Mouse (Mus musculus) stomach, embryonic 16.5 days (tissue): ENCODE results near the gene Fads3. TPM values are rescaled to one million over a fixed set of nuclear protein-coding genes. Genes with fewer than 3 reads are reported as not detected.
A peak's percentile ranks its signal among the peaks of the same experiment; 100 is the strongest.

Source experiments
- ATAC-seq: fragments of 200-750 bp; cut with Nextera tagmentation; 2 replicates; pipeline ENCODE4 v1.8.0; 2017; ENCODE audit warnings: moderate number of reproducible peaks, moderate TSS enrichment; ENCODE audit not compliant: insufficient read depth, low FRiP score
- H3K27ac ChIP-seq: fragments of 300-500 bp; sonication (generic); 2 replicates; pipeline ENCODE4 v1.5.1; 2014; ENCODE audit warnings: low read length
- H3K27me3 ChIP-seq: fragments of 300-500 bp; sonication (generic); 2 replicates; pipeline ENCODE4 v1.6.1; 2014; ENCODE audit warnings: low read length, control low read depth, mixed read lengths; ENCODE audit not compliant: control insufficient read depth, insufficient read depth
- H3K36me3 ChIP-seq: fragments of 300-500 bp; sonication (generic); 2 replicates; pipeline ENCODE4 v1.6.1; 2014; ENCODE audit warnings: low read length; ENCODE audit not compliant: control insufficient read depth, insufficient read depth
- H3K4me1 ChIP-seq: fragments of 300-500 bp; sonication (generic); 2 replicates; pipeline ENCODE4 v1.6.1; 2014; ENCODE audit warnings: low read length, control low read depth, mixed read lengths; ENCODE audit not compliant: control insufficient read depth, insufficient read depth
- H3K4me2 ChIP-seq: fragments of 300-500 bp; sonication (generic); 2 replicates; pipeline ENCODE4 v1.6.1; 2014; ENCODE audit warnings: low read depth, low read length, mixed read lengths
- H3K4me3 ChIP-seq: fragments of 300-500 bp; sonication (generic); replicated peaks from 2 replicates; pipeline ENCODE4 v1.5.1; 2014; ENCODE audit warnings: mild to moderate bottlenecking, low read length
- H3K9ac ChIP-seq: fragments of 300-500 bp; sonication (generic); 2 replicates; pipeline ENCODE4 v1.6.1; 2014; ENCODE audit warnings: low read length
- H3K9me3 ChIP-seq: fragments of 300-500 bp; sonication (generic); replicated peaks from 2 replicates; pipeline ENCODE4 v1.6.1; 2016; ENCODE audit warnings: low read length, control low read depth; ENCODE audit not compliant: control insufficient read depth
- WGBS: fragments of 180-500 bp; shearing (Covaris S2); extraction: QIAGEN DNeasy Blood & Tissue Kit; methylation state at CpG from one replicate; pipeline ENCODE4 v1.1.7; 2014; 5-methylcytosine and 5-hydroxymethylcytosine counted together
- polyA plus RNA-seq: library from polyadenylated mRNA; unstranded; fragments of >200 nt; fragmentation: Nextera tagmentation; extraction: Ambion mirVana; gene quantifications from 2 replicates; pipeline ENCODE4 v1.2.1, GENCODE M21; 2015

Fads3 gene
- polyA plus RNA-seq, 1 experiment from 2014 or later = 22.5 TPM

GRCm38 (mm10) chr19:10054361-10055075, 13.1 kb downstream of the Fads3 start:
- Histone ChIP-seq H3K27ac (no peak overlapping the region), H3K36me3 (peaks cover 5% of the 10 kb centered on the region), H3K4me1 (peaks cover 6% of the 10 kb centered on the region), H3K4me3 (no peak overlapping the region), H3K4me2 (no peak overlapping the region), H3K9ac (no peak overlapping the region), H3K27me3 (no peaks in the 10 kb centered on the region), H3K9me3 (no peaks in the 10 kb centered on the region)
- 83% methylated on average over 6 of the region's 6 CpGs for WGBS
- peak; percentile 20; the same call in 1 of the 2 replicates for ATAC-seq

- Histone ChIP-seq H3K9ac (no peak overlapping the region), H3K4me2 (no peak overlapping the region), H3K27ac (no peak overlapping the region), H3K27me3 (no peaks in the 10 kb centered on the region), H3K4me3 (no peak overlapping the region), H3K36me3 (peaks cover 5% of the 10 kb centered on the region), H3K9me3 (no peaks in the 10 kb centered on the region), H3K4me1 (peaks cover 3% of the 10 kb centered on the region)
- ATAC-seq = no peak
- 67% methylated on average over 3 of the region's 3 CpGs for WGBS
These were observed 13.9 kb downstream of the Fads3 start for GRCm38 (mm10) chr19:10055261-10055660.

GRCm38 (mm10) chr19:10055783-10056660, 14.7 kb downstream of the Fads3 start:
- H3K4me1 ChIP-seq = peaks cover 8% of the 10 kb centered on the region
- H3K9me3 ChIP-seq = no peaks in the 10 kb centered on the region
- H3K27ac ChIP-seq = no peak overlapping the region
- H3K4me2 ChIP-seq = no peak overlapping the region
- H3K4me3 ChIP-seq = no peak overlapping the region
- H3K27me3 ChIP-seq = no peaks in the 10 kb centered on the region
- 81% methylated on average over 22 of the region's 22 CpGs for WGBS
- peaks cover 5% of the 10 kb centered on the region for H3K36me3 ChIP-seq
- ATAC-seq = no peak
- no peak overlapping the region for H3K9ac ChIP-seq

GRCm38 (mm10) chr19:10056686-10057085, 15.3 kb downstream of the Fads3 start:
- Histone ChIP-seq H3K36me3 (peaks cover 5% of the 10 kb centered on the region), H3K4me1 (peaks cover 12% of the 10 kb centered on the region), H3K4me3 (no peak overlapping the region), H3K9ac (no peak overlapping the region), H3K27ac (no peak overlapping the region), H3K27me3 (no peaks in the 10 kb centered on the region), H3K4me2 (no peak overlapping the region), H3K9me3 (no peaks in the 10 kb centered on the region)
- 75% methylated on average over 3 of the region's 3 CpGs for WGBS
- ATAC-seq = no peak

GRCm38 (mm10) chr19:10057486-10058351, 16.4 kb downstream of the Fads3 start:
- no peak overlapping the region for H3K9ac ChIP-seq
- peaks cover 5% of the 10 kb centered on the region for H3K36me3 ChIP-seq
- WGBS = 47% methylated on average over 11 of the region's 11 CpGs
- no peak for ATAC-seq
- H3K9me3 ChIP-seq = no peaks in the 10 kb centered on the region
- H3K4me3 ChIP-seq = no peak overlapping the region
- peaks cover 12% of the 10 kb centered on the region for H3K4me1 ChIP-seq
- no peak overlapping the region for H3K4me2 ChIP-seq
- no peaks in the 10 kb centered on the region for H3K27me3 ChIP-seq
- H3K27ac ChIP-seq = peak overlapping the region; percentile 26; the same call in 1 of the 2 replicates

GRCm38 (mm10) chr19:10058352-10058825, 17.0 kb downstream of the Fads3 start:
- no peaks in the 10 kb centered on the region for H3K27me3 ChIP-seq
- 72% methylated on average over 1 of the region's 1 CpGs for WGBS
- peaks cover 12% of the 10 kb centered on the region for H3K4me1 ChIP-seq
- ATAC-seq = no peak
- peak overlapping the region; percentile 26; the same call in 1 of the 2 replicates for H3K27ac ChIP-seq
- H3K36me3 ChIP-seq = peaks cover 5% of the 10 kb centered on the region
- H3K4me3 ChIP-seq = no peak overlapping the region
- H3K9ac ChIP-seq = no peak overlapping the region
- no peaks in the 10 kb centered on the region for H3K9me3 ChIP-seq
- no peak overlapping the region for H3K4me2 ChIP-seq

- 0 out of 2 replicates have a peak overlapping the region, but pooled peaks have one; percentile 91 for H3K27ac ChIP-seq
- no peaks in the 10 kb centered on the region for H3K27me3 ChIP-seq
- no peak overlapping the region for H3K9ac ChIP-seq
- H3K9me3 ChIP-seq = no peaks in the 10 kb centered on the region
- ATAC-seq = no peak
- no peak overlapping the region for H3K4me2 ChIP-seq
- peaks cover 12% of the 10 kb centered on the region for H3K4me1 ChIP-seq
- peaks cover 5% of the 10 kb centered on the region for H3K36me3 ChIP-seq
- whole genome bisulfite sequencing = 58% methylated on average over 9 of the region's 9 CpGs
- H3K4me3 ChIP-seq = no peak overlapping the region
These were observed 17.6 kb downstream of the Fads3 start for GRCm38 (mm10) chr19:10058876-10059427.

- Histone ChIP-seq H3K4me2 (peak overlapping the region; percentile 40; the same call in 1 of the 2 replicates), H3K27ac (peak overlapping the region; percentile 91), H3K27me3 (no peaks in the 10 kb centered on the region)
These were observed 18.7 kb downstream of the Fads3 start for GRCm38 (mm10) chr19:10059911-10060567.

More at GRCm38 (mm10) chr19:10059911-10060567, 18.7 kb downstream of the Fads3 start:
- Histone ChIP-seq H3K9me3 (no peaks in the 10 kb centered on the region), H3K9ac (peak overlapping the region; percentile 50; the same call in 1 of the 2 replicates), H3K4me1 (peaks cover 12% of the 10 kb centered on the region), H3K36me3 (peaks cover 11% of the 10 kb centered on the region), H3K4me3 (peak overlapping the region; percentile 14; the same call in 1 of the 2 replicates)
- ATAC-seq = peak; percentile 67; the same call in 1 of the 2 replicates
- 33% methylated on average over 10 of the region's 10 CpGs for WGBS
